Mouse (Mus musculus) liver, embryonic 14 days (tissue): ENCODE measurements around the gene Slc5a8. TPM values are rescaled to one million over a fixed set of nuclear protein-coding genes. Genes with fewer than 3 reads are reported as not detected.

Experiments used
- polyA plus RNA-seq: library from polyadenylated mRNA; depleted of rRNA; stranded (reverse); fragments of >200 nt; gene quantifications from 2 replicates; pipeline ENCODE4 v1.2.3, GENCODE M21; 2012; rRNA removed

Gene Slc5a8
- polyA plus RNA-seq, result 0.01 TPM in 2 replicates

GRCm38 (mm10) chr10:88885632-88886090 is at the start of gene Slc5a8:
Slc5a8 (plus strand) TSS chr10:88885992.

Other genes with a start within 250 kb of the Slc5a8 start
- gene Spic, start 201.0 kb upstream of the Slc5a8 start, polyA plus RNA-seq, result 3.0 and 5.4 TPM in 2 replicates
- 26.0 and 29.6 TPM in 2 replicates for gene Arl1, start 155.1 kb upstream of the Slc5a8 start, polyA plus RNA-seq
- 7.5 and 7.9 TPM in 2 replicates for gene Utp20, start 59.2 kb upstream of the Slc5a8 start, polyA plus RNA-seq